Mouse (Mus musculus) testis, adult 2 months (tissue): Measurements from ENCODE around the gene Ceacam15. TPM values are rescaled to one million over a fixed set of nuclear protein-coding genes. Genes with fewer than 3 reads are reported as not detected.
A peak's percentile ranks its signal among the peaks of the same experiment; 100 is the strongest.
"Not testable (repeated sequence)": the region's sequence is repeated elsewhere in the genome, so short reads cannot be mapped to it uniquely, and the experiment has no call there.

Experiments used
- H3K27ac ChIP-seq: fragments of 200-500 bp; 2 replicates; pipeline ENCODE4 v1.5.1; 2012; ENCODE audit warnings: low read depth, low read length; ENCODE audit not compliant: control insufficient read depth, insufficient read depth
- H3K27me3 ChIP-seq: fragments of 200-500 bp; 2 replicates; pipeline ENCODE4 v1.6.1; 2012; ENCODE audit warnings: mild to moderate bottlenecking, low read length, moderate library complexity; ENCODE audit not compliant: control insufficient read depth, insufficient read depth
- H3K36me3 ChIP-seq: fragments of 200-500 bp; 2 replicates; pipeline ENCODE4 v1.6.1; 2012; ENCODE audit warnings: mild to moderate bottlenecking, low read length; ENCODE audit not compliant: control insufficient read depth, insufficient read depth
- H3K4me1 ChIP-seq: fragments of 200-500 bp; 2 replicates; pipeline ENCODE4 v1.6.1; 2012; ENCODE audit warnings: low read length; ENCODE audit not compliant: control insufficient read depth, insufficient read depth
- H3K4me3 ChIP-seq: fragments of 200-500 bp; 2 replicates; pipeline ENCODE4 v1.5.1; 2012; ENCODE audit warnings: low read depth, mild to moderate bottlenecking, low read length, moderate library complexity, mixed read lengths; ENCODE audit not compliant: control insufficient read depth
- CTCF ChIP-seq: fragments of 200-500 bp; IDR thresholded peaks from 2 replicates; pipeline ENCODE4 v1.5.1; 2012; ENCODE audit warnings: low read depth, mild to moderate bottlenecking, inconsistent platforms, low read length, moderate library complexity; ENCODE audit not compliant: control insufficient read depth, insufficient read depth, insufficient replicate concordance
- POLR2A ChIP-seq: fragments of 200-500 bp; IDR thresholded peaks from 2 replicates; pipeline ENCODE4 v1.6.1; 2012; ENCODE audit warnings: low read depth, mild to moderate bottlenecking, inconsistent platforms, low read length, moderate library complexity; ENCODE audit not compliant: control insufficient read depth
- polyA plus RNA-seq: library from polyadenylated mRNA; depleted of rRNA; stranded (reverse); fragments of >200 nt; gene quantifications from 2 replicates; pipeline ENCODE4 v1.2.3, GENCODE M21; 2012; rRNA removed

The Ceacam15 gene
- 0.10 TPM in 1 of 2 replicates, not detected in the other for polyA plus RNA-seq

GRCm38 (mm10) chr7:16675605-16676004, at the start of gene Ceacam15:
Ceacam15 (minus strand) TSS chr7:16675705.
- Histone ChIP-seq H3K27ac (no peak within 1 kb of the TSS), H3K36me3 (no peaks in the 10 kb centered on the region), H3K4me3 (no peak within 1 kb of the TSS), H3K27me3 (no peaks in the 10 kb centered on the region), H3K4me1 (no peaks in the 10 kb centered on the region)
- TF ChIP-seq CTCF (no peak), POLR2A (no peak)

- H3K4me3 ChIP-seq, H3K27me3 ChIP-seq, H3K36me3 ChIP-seq, H3K4me1 ChIP-seq, H3K27ac ChIP-seq: not testable (repeated sequence)
These were observed 47.0 kb upstream of the Ceacam15 start for GRCm38 (mm10) chr7:16722490-16722889.

DNA sequence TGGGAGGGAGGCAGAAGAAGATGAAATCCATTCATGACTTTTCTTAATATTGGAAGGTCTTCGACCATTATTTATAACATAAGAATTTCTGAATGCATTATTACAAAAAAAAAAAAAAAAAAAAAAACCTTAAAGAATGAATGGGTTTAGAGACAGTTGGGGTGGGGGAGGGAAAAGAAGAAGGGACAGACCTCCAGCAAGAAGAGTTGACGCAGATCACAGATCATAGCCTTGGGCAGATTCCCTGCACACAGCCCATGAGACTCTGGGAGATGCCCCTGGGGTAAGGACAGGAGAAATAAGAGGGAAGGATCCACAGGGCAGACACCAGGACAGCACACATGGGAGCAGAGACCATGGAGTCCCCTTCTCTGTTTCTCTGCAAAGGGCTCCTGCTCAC, 46.1 kb upstream of the Ceacam15 start, which contains the start of gene Ceacam9:
Ceacam9 (plus strand) TSS at position 301 of the 400 bp plus-strand sequence.
- TF ChIP-seq CTCF, result no peak
- no peak for TF ChIP-seq POLR2A
- Histone ChIP-seq H3K36me3 (no peaks in the 10 kb centered on the region), H3K27me3 (no peaks in the 10 kb centered on the region), H3K4me1 (peaks cover 5% of the 10 kb centered on the region; the same call in 1 of the 2 replicates), H3K4me3 (no peak within 1 kb of the TSS), H3K27ac (no peak within 1 kb of the TSS)

GRCm38 (mm10) chr7:16716456-16717152, 41.1 kb upstream of the Ceacam15 start:
- not testable (repeated sequence) for H3K27ac ChIP-seq, H3K36me3 ChIP-seq, H3K27me3 ChIP-seq, H3K4me3 ChIP-seq, H3K4me1 ChIP-seq

DNA sequence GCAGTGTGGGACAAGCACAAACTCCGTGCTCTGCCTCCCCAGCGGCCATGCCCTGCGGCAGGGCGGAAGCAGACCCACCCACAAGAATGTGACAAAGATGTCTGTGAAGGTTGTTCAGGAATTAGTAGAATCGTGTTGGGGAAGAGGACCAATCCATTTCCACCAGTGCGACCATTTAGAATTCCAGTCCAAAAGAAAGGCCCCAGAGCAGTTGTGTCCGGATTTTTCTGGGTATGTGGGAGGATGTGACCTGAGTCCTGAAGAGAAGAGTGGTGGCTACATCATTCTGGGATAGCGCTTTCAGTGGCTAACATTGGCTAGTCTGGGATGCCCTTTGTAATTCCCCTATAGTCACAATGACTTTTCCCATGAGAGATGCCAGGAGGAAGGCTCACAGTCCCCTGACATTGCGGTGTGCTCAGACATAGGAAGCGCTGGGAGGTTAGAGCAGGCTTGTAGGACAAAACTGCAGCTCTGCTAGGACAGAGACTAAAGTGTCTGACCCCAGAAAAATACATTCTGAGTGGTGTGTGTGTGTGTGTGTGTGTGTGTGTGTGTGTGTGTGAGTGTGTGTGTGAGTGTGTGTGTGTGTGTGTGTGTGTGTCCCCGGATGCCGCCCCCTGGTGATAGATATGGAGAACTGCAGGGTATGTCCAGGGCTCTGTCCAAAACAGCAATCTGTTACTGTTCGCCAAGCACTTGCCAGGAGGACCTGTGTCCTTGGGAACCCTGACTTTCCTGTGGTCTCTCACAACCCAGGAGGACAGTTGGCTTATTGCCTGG, 37.3 kb upstream of the Ceacam15 start:
- TF ChIP-seq CTCF, result peak; percentile 48
- TF ChIP-seq POLR2A, result no peak
- Histone ChIP-seq H3K27me3 (no peaks in the 10 kb centered on the region), H3K4me3 (no peak overlapping the region; the same call in 1 of the 2 replicates), H3K4me1 (peaks cover 5% of the 10 kb centered on the region), H3K36me3 (no peaks in the 10 kb centered on the region), H3K27ac (no peak overlapping the region)

- TF ChIP-seq POLR2A (no peak), CTCF (peak; percentile 26; the same call in 1 of the 2 replicates)
- no peak overlapping the region for H3K27ac ChIP-seq
- no peaks in the 10 kb centered on the region for H3K36me3 ChIP-seq
- H3K27me3 ChIP-seq, result no peaks in the 10 kb centered on the region
- H3K4me1 ChIP-seq, result peaks cover 5% of the 10 kb centered on the region
- H3K4me3 ChIP-seq, result no peak overlapping the region
These were observed 35.1 kb upstream of the Ceacam15 start for GRCm38 (mm10) chr7:16710604-16711003.

GRCm38 (mm10) chr7:16708244-16708643, 32.7 kb upstream of the Ceacam15 start:
- no peak overlapping the region for H3K27ac ChIP-seq
- no peaks in the 10 kb centered on the region for H3K27me3 ChIP-seq
- peaks cover 3% of the 10 kb centered on the region for H3K4me1 ChIP-seq
- no peak for TF ChIP-seq POLR2A
- no peak for TF ChIP-seq CTCF
- no peak overlapping the region for H3K4me3 ChIP-seq
- no peaks in the 10 kb centered on the region for H3K36me3 ChIP-seq
